In genomic region chr2:166361645-166362044, GRCm38 (mm10) we compare ENCODE assay signal across 20 mouse cellular contexts.
A peak's percentile ranks its signal among the peaks of the same experiment; 100 is the strongest.
DNase-seq lines count a peak whose midpoint lies in the region; ATAC-seq and TF ChIP-seq lines count a peak whose summit lies in the region.
"Had no signal": no experiment of that assay in that cellular context is flagged by ENCODE, and none has a peak within 500 bp of the region (broad histone marks: within the 10 kb centered on the region; RNA-seq: fewer than 3 reads in every experiment).

No protein-coding gene starts in this region.

- H3K4me1 ChIP-seq in heart, embryonic 10.5 days, result peaks cover 48% of the 10 kb centered on the region
- H3K4me1 ChIP-seq in midbrain, embryonic 10.5 days, result peaks cover 24% of the 10 kb centered on the region
- 0 out of 2 replicates have a peak, but pooled peaks cover 5% of the 10 kb centered on the region for H3K4me1 ChIP-seq in midbrain, postnatal 0 days (ENCODE audit: insufficient read depth, low read length)

- H3K4me2 ChIP-seq in midbrain, postnatal 0 days (ENCODE audit: low read depth, low read length, poor library complexity, severe bottlenecking), result no peak overlapping the region
- H3K4me2 ChIP-seq: embryonic facial prominence, embryonic 12.5 days; forebrain, embryonic 13.5 days; forebrain, embryonic 15.5 days had no signal

- H3K27ac ChIP-seq in heart, embryonic 10.5 days, result peak overlapping the region; percentile 80
- no peak overlapping the region for H3K27ac ChIP-seq in midbrain, embryonic 10.5 days (replicated peaks)
- H3K27ac ChIP-seq in midbrain, postnatal 0 days (ENCODE audit: low read depth, low read length), result no peak overlapping the region
- H3K27ac ChIP-seq: embryonic facial prominence, embryonic 10.5 days; embryonic facial prominence, embryonic 12.5 days; forebrain, embryonic 13.5 days had no signal

- H3K9me3 ChIP-seq in heart, embryonic 10.5 days, result no peaks in the 10 kb centered on the region
- H3K9me3 ChIP-seq in midbrain, embryonic 10.5 days (replicated peaks), result no peaks in the 10 kb centered on the region
- no peaks in the 10 kb centered on the region for H3K9me3 ChIP-seq in midbrain, postnatal 0 days (ENCODE audit: low read length)
- H3K9me3 ChIP-seq: embryonic facial prominence, embryonic 10.5 days; embryonic facial prominence, embryonic 12.5 days; forebrain, embryonic 13.5 days; forebrain, embryonic 15.5 days had no signal

- TF ChIP-seq CTCF in midbrain, postnatal 0 days (IDR thresholded peaks at IDR 0.05), result no peak

- no peak overlapping the region for H3K9ac ChIP-seq in midbrain, postnatal 0 days (replicated peaks; ENCODE audit: low read length, poor library complexity, severe bottlenecking)
- H3K9ac ChIP-seq: embryonic facial prominence, embryonic 12.5 days; forebrain, embryonic 13.5 days; forebrain, embryonic 15.5 days had no signal

- H3K4me3 ChIP-seq in heart, embryonic 10.5 days, result no peak overlapping the region
- H3K4me3 ChIP-seq in midbrain, embryonic 10.5 days, result no peak overlapping the region
- H3K4me3 ChIP-seq in midbrain, postnatal 0 days (ENCODE audit: low read depth, low read length), result no peak overlapping the region
- H3K4me3 ChIP-seq: embryonic facial prominence, embryonic 10.5 days; embryonic facial prominence, embryonic 12.5 days; forebrain, embryonic 13.5 days; forebrain, embryonic 15.5 days had no signal

- no peak for DNase-seq in heart, embryonic 10.5 days (ENCODE audit: low spot score)
- DNase-seq in heart, postnatal 10 days, result no peak
- DNase-seq in yolk sac, embryonic 10.5 days (ENCODE audit: low spot score), result no peak
- DNase-seq in midbrain, embryonic 10.5 days (ENCODE audit: low spot score), result no peak
- DNase-seq in midbrain, postnatal 0 days (ENCODE audit: low spot score), result no peak
- DNase-seq: adrenal gland, adult 2 months; adrenal gland, postnatal 10 days; adrenal gland, postnatal 25 days; cerebellum, adult 11 months; cerebellum, adult 18-20 months; cerebellum, adult 8-10 months; cerebellum, adult 9-11 months; cerebellum, postnatal 14 days; cerebellum, postnatal 36 days had no signal

- WGBS in heart, embryonic 10.5 days, result 79% methylated on average over 6 of the region's 6 CpGs
- WGBS in midbrain, embryonic 10.5 days, result 93% methylated on average over 6 of the region's 6 CpGs
- WGBS in midbrain, postnatal 0 days, result 91% methylated on average over 6 of the region's 6 CpGs

- 0 out of 2 replicates have a peak, but pooled peaks cover 6% of the 10 kb centered on the region for H3K27me3 ChIP-seq in heart, embryonic 10.5 days (ENCODE audit: insufficient read depth, poor library complexity, severe bottlenecking)
- peaks cover 42% of the 10 kb centered on the region for H3K27me3 ChIP-seq in midbrain, embryonic 10.5 days (ENCODE audit: low read depth, poor library complexity, severe bottlenecking)
- no peaks in the 10 kb centered on the region for H3K27me3 ChIP-seq in midbrain, postnatal 0 days (ENCODE audit: insufficient read depth, low read length)
- H3K27me3 ChIP-seq: embryonic facial prominence, embryonic 12.5 days had no signal

- ATAC-seq in granulocyte monocyte progenitor cell, adult 5-6 weeks (replicated peaks; ENCODE audit: poor library complexity, severe bottlenecking), result peak; percentile 73
- peak; percentile 67 for ATAC-seq in megakaryocyte progenitor cell, adult 5-6 weeks (replicated peaks; ENCODE audit: poor library complexity)
- ATAC-seq in midbrain, postnatal 0 days (ENCODE audit: low FRiP score), result no peak

- no peaks in the 10 kb centered on the region for H3K36me3 ChIP-seq in heart, embryonic 10.5 days
- H3K36me3 ChIP-seq in midbrain, embryonic 10.5 days, result no peaks in the 10 kb centered on the region
- H3K36me3 ChIP-seq in midbrain, postnatal 0 days (ENCODE audit: insufficient read depth, low read length), result no peaks in the 10 kb centered on the region
- H3K36me3 ChIP-seq: embryonic facial prominence, embryonic 10.5 days; embryonic facial prominence, embryonic 12.5 days; forebrain, embryonic 15.5 days had no signal

- intact Hi-C loops in heart, postnatal 10 days (cut with DNase I), result no loop called here
